Mouse (Mus musculus): ENCODE results near the gene Psg17. TPM values are rescaled to one million over a fixed set of nuclear protein-coding genes. Genes with fewer than 3 reads are reported as not detected.
A peak's percentile ranks its signal among the peaks of the same experiment; 100 is the strongest.

Psg17 gene
- total and polyA plus RNA-seq, 3 experiments, result not detected

- dilution Hi-C loops (cut with MboI; ENCODE audit: extremely low pct_ligation_motif_present, extremely low pct_unique_long_range_greater_than_20kb, low sequenced_read_pairs), result no loop called here
- no peaks in the 10 kb centered on the region for H3K79me2 ChIP-seq (replicated peaks; ENCODE audit: control insufficient read depth, extremely low read depth, insufficient read depth, poor library complexity, severe bottlenecking)
- H3K36me3 ChIP-seq (replicated peaks in 1 of 2; ENCODE audit: control insufficient read depth in 1 of 2, insufficient read depth in 1 of 2, low read length in 1 of 2), result no peaks in the 10 kb centered on the region
- no peaks in the 10 kb centered on the region for H3K4me1 ChIP-seq (ENCODE audit: control insufficient read depth in 1 of 2, insufficient read depth in 2 of 2)
- DNase-seq (ENCODE audit: extremely low read depth), result no peak
- no peak overlapping the region for H3K27ac ChIP-seq (ENCODE audit: insufficient read depth, low read depth)
- in situ Hi-C loops (cut with MboI; ENCODE audit: low pct_ligation_motif_present, low pct_unique_long_range_greater_than_20kb, low sequenced_read_pairs), result no loop called here
- no peak overlapping the region for H3K9ac ChIP-seq (ENCODE audit: insufficient read depth, low read depth)
- TF ChIP-seq CHD1 (IDR thresholded peaks at IDR 0.05; ENCODE audit: low read depth, low read length) (no peak), MXI1 (IDR thresholded peaks at IDR 0.05; ENCODE audit: low read depth, low read length) (no peak), MAFK (IDR thresholded peaks at IDR 0.05; ENCODE audit: insufficient replicate concordance, low read length) (no peak), NRF1 (IDR thresholded peaks at IDR 0.05; ENCODE audit: low read depth, low read length) (no peak), USF1 (IDR thresholded peaks at IDR 0.05; ENCODE audit: low read depth, low read length) (no peak), MEF2A (IDR thresholded peaks at IDR 0.05; ENCODE audit: borderline replicate concordance, low read depth, low read length) (no peak), GABPA (IDR thresholded peaks at IDR 0.05; ENCODE audit: insufficient replicate concordance, low read depth, low read length) (no peak), POLR2A (IDR thresholded peaks at IDR 0.05; ENCODE audit: low read depth, low read length) (no peak), ZKSCAN1 (IDR thresholded peaks at IDR 0.05; ENCODE audit: borderline replicate concordance, low read depth, low read length) (no peak), TBP (conservative IDR thresholded peaks at IDR 0.05; ENCODE audit: low read depth, low read length) (no peak)
- H3K9me3 ChIP-seq (replicated peaks; ENCODE audit: low read length), result no peaks in the 10 kb centered on the region
- peaks cover 58% of the 10 kb centered on the region for H3K27me3 ChIP-seq (replicated peaks)
- peak overlapping the region in 2 of 3 experiments; percentile 15 to 37 for H3K4me3 ChIP-seq (replicated peaks in 1 of 3; ENCODE audit: low read depth in 2 of 3, low read length in 2 of 3, poor library complexity in 1 of 3)
- peak overlapping the region; percentile 67 for H3K4me2 ChIP-seq (ENCODE audit: insufficient read depth, low read depth, poor library complexity, severe bottlenecking)
Measured at GRCm38 (mm10) chr7:18840386-18841173, 19.2 kb upstream of the Psg17 start.

DNA sequence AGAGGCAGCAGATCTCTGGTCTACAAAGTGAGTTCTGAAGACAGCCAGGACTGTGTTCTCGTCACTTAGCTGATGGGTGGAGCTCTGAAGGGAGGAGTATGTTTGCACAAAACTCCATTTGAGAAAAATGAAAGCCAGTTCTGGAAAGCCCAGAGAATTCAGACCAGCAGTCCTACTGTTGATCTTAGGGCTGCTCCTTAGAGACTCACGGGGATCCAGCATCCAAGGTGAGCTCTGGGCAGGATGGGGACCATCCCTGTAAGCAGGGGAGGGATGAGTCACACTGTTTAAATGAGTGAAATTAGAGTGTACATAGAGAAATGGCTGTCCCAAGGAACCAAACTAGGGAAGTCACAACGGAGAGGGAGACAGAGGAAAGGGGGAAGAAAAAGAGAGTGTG is 18.5 kb upstream of the Psg17 start, which contains the start of gene Mill2:
Gene Mill2, plus strand, starts transcription at position 102 of the 400 bp plus-strand sequence.
- dilution Hi-C loops (cut with MboI; ENCODE audit: extremely low pct_ligation_motif_present, extremely low pct_unique_long_range_greater_than_20kb, low sequenced_read_pairs) (no loop called here), in situ Hi-C loops (cut with MboI; ENCODE audit: low pct_ligation_motif_present, low pct_unique_long_range_greater_than_20kb, low sequenced_read_pairs) (no loop called here)
- H3K4me3 ChIP-seq (replicated peaks in 1 of 3; ENCODE audit: low read depth in 2 of 3, low read length in 2 of 3, poor library complexity in 1 of 3), result peak within 1 kb of the TSS in 2 of 3 experiments; percentile 15 to 37
- peaks cover 58% of the 10 kb centered on the region for H3K27me3 ChIP-seq (replicated peaks)
- no peak within 1 kb of the TSS; the same call in 1 of the 2 replicates for H3K9ac ChIP-seq (ENCODE audit: insufficient read depth, low read depth)
- no peak for TF ChIP-seq CTCF (conservative IDR thresholded peaks at IDR 0.05 in 1 of 2, IDR thresholded peaks at IDR 0.05 in 1 of 2; ENCODE audit: low read depth in 2 of 2, low read length in 2 of 2)
- no peak for TF ChIP-seq USF1 (IDR thresholded peaks at IDR 0.05; ENCODE audit: low read depth, low read length)
- H3K27ac ChIP-seq (ENCODE audit: insufficient read depth, low read depth), result no peak within 1 kb of the TSS
- no peak for DNase-seq (ENCODE audit: extremely low read depth)
- H3K9me3 ChIP-seq (replicated peaks; ENCODE audit: low read length), result no peaks in the 10 kb centered on the region
- H3K79me2 ChIP-seq (replicated peaks; ENCODE audit: control insufficient read depth, extremely low read depth, insufficient read depth, poor library complexity, severe bottlenecking), result no peaks in the 10 kb centered on the region
- peak within 1 kb of the TSS; percentile 67 for H3K4me2 ChIP-seq (ENCODE audit: insufficient read depth, low read depth, poor library complexity, severe bottlenecking)
- H3K36me3 ChIP-seq (replicated peaks in 1 of 2; ENCODE audit: control insufficient read depth in 1 of 2, insufficient read depth in 1 of 2, low read length in 1 of 2), result no peaks in the 10 kb centered on the region
- no peaks in the 10 kb centered on the region for H3K4me1 ChIP-seq (ENCODE audit: control insufficient read depth in 1 of 2, insufficient read depth in 2 of 2)

- dilution Hi-C loops (cut with MboI; ENCODE audit: extremely low pct_ligation_motif_present, extremely low pct_unique_long_range_greater_than_20kb, low sequenced_read_pairs), result no loop called here
- H3K4me1 ChIP-seq (ENCODE audit: control insufficient read depth in 1 of 2, insufficient read depth in 2 of 2), result no peaks in the 10 kb centered on the region
- no peak for DNase-seq (ENCODE audit: extremely low read depth)
- in situ Hi-C loops (cut with MboI; ENCODE audit: low pct_ligation_motif_present, low pct_unique_long_range_greater_than_20kb, low sequenced_read_pairs), result no loop called here
- peaks cover 26% of the 10 kb centered on the region for H3K27me3 ChIP-seq (replicated peaks)
- H3K4me2 ChIP-seq (ENCODE audit: insufficient read depth, low read depth, poor library complexity, severe bottlenecking), result no peak overlapping the region
- H3K79me2 ChIP-seq (replicated peaks; ENCODE audit: control insufficient read depth, extremely low read depth, insufficient read depth, poor library complexity, severe bottlenecking), result no peaks in the 10 kb centered on the region
- H3K27ac ChIP-seq (ENCODE audit: insufficient read depth, low read depth), result no peak overlapping the region
- no peak for TF ChIP-seq CTCF (conservative IDR thresholded peaks at IDR 0.05 in 1 of 2, IDR thresholded peaks at IDR 0.05 in 1 of 2; ENCODE audit: low read depth in 2 of 2, low read length in 2 of 2)
- no peak for TF ChIP-seq TCF12 (IDR thresholded peaks at IDR 0.05; ENCODE audit: low read depth, low read length)
- TF ChIP-seq UBTF (IDR thresholded peaks at IDR 0.05; ENCODE audit: low read depth, low read length), result no peak
- no peak for TF ChIP-seq HCFC1 (IDR thresholded peaks at IDR 0.05; ENCODE audit: low read depth, low read length)
- H3K4me3 ChIP-seq (replicated peaks in 1 of 3; ENCODE audit: low read depth in 2 of 3, low read length in 2 of 3, poor library complexity in 1 of 3), result no peak overlapping the region
- H3K9ac ChIP-seq (ENCODE audit: insufficient read depth, low read depth), result no peak overlapping the region
- no peaks in the 10 kb centered on the region for H3K9me3 ChIP-seq (replicated peaks; ENCODE audit: low read length)
- H3K36me3 ChIP-seq (replicated peaks in 1 of 2; ENCODE audit: control insufficient read depth in 1 of 2, insufficient read depth in 1 of 2, low read length in 1 of 2), result no peaks in the 10 kb centered on the region
Measured at GRCm38 (mm10) chr7:18832298-18832697, 10.9 kb upstream of the Psg17 start.

Data from CH12.LX (cell line).